In the genomic region with DNA sequence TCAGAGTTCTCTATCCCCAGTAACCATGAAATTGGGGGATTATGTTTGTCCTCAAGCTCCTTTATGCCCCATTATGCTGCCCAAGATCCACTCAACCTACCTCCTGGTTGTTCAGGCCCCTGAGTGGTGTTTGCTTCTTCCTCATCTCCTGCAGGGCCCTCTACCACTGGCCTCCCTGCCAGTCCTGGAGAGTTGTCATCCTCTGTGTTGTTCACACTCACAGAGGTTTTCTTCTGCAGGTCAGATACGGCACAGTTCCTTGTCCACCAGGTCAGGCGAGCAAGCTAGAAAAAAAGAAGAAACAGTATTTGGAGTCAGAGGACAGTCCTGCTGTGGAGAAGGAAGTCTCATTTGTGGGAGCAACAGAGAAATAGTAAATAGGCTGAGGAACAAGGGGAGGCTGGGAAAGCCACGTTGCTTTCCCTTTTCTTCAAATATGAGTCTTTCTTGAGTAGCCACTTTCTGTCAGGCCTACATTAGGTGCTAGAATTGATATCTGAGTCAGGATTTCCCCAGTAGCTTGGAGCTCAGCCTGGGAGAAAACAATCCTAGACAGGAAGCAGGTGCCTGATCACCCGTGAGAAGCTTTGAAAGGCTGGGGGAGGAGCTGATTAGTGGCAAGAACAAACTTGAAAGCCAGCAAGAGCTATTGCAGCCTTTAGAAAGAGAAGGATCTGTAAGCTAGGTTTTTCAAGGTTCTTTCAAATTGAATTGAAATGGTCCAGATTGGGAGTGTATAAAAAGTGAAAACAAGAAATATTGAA, we compare ENCODE assay signal across 21 mouse cellular contexts. TPM values are rescaled to one million over a fixed set of nuclear protein-coding genes. Genes with fewer than 3 reads are reported as not detected.
DNase-seq lines count a peak whose midpoint lies in the region; ATAC-seq and TF ChIP-seq lines count a peak whose summit lies in the region.
"Had no signal": no experiment of that assay in that cellular context is flagged by ENCODE, and none has a peak within 500 bp of the region (broad histone marks: within the 10 kb centered on the region; RNA-seq: fewer than 3 reads in every experiment).

No protein-coding gene starts in this region.

- no peak overlapping the region; the same call in 1 of the 2 replicates for H3K4me3 ChIP-seq in heart, embryonic 16.5 days (ENCODE audit: low read length)
- H3K4me3 ChIP-seq in heart, embryonic 11.5 days (ENCODE audit: low read depth, low read length): no peak overlapping the region
- no peak overlapping the region for H3K4me3 ChIP-seq in stomach, postnatal 0 days (ENCODE audit: low read depth, low read length)
- H3K4me3 ChIP-seq: embryonic facial prominence, embryonic 13.5 days; forebrain, embryonic 10.5 days; hindbrain, embryonic 12.5 days; limb, embryonic 13.5 days; megakaryocyte, embryonic 14.5 days had no signal

- WGBS in heart, embryonic 16.5 days: 46% methylated on average over 4 of the region's 4 CpGs
- 45% methylated on average over 4 of the region's 4 CpGs for WGBS in heart, embryonic 11.5 days (ENCODE audit: insufficient replicate concordance)
- 35% methylated on average over 4 of the region's 4 CpGs for WGBS in stomach, postnatal 0 days

- peak; percentile 44 for DNase-seq in urinary bladder, postnatal 14 days (ENCODE audit: low spot score)
- DNase-seq in urinary bladder, postnatal 25 days (ENCODE audit: low spot score): no peak
- DNase-seq in stomach, postnatal 0 days (ENCODE audit: low spot score): no peak
- DNase-seq in cerebellum, postnatal 4 days (ENCODE audit: low spot score in 2 of 2): no peak
- DNase-seq in adipocyte (ENCODE audit: low spot score): no peak
- DNase-seq: cerebellum, postnatal 10 days; gastrocnemius, postnatal 10 days; kidney, postnatal 25 days; lung, postnatal 14 days; spleen, adult 18-20 months had no signal

- H3K27me3 ChIP-seq in heart, embryonic 16.5 days (ENCODE audit: control insufficient read depth, insufficient read depth, low read length): no peaks in the 10 kb centered on the region
- no peaks in the 10 kb centered on the region for H3K27me3 ChIP-seq in heart, embryonic 11.5 days (ENCODE audit: control insufficient read depth, insufficient read depth, low read length)
- H3K27me3 ChIP-seq in stomach, postnatal 0 days (ENCODE audit: control insufficient read depth, insufficient read depth, low read length): no peaks in the 10 kb centered on the region
- H3K27me3 ChIP-seq: embryonic facial prominence, embryonic 13.5 days; hindbrain, embryonic 12.5 days; limb, embryonic 13.5 days had no signal

- peak overlapping the region; percentile 47 for H3K27ac ChIP-seq in heart, embryonic 16.5 days (ENCODE audit: low read length)
- H3K27ac ChIP-seq in heart, embryonic 11.5 days (ENCODE audit: low read depth, low read length): no peak overlapping the region
- H3K27ac ChIP-seq in stomach, postnatal 0 days (replicated peaks): peak overlapping the region; percentile 41; the same call in 1 of the 2 replicates
- H3K27ac ChIP-seq: embryonic facial prominence, embryonic 13.5 days; forebrain, embryonic 10.5 days; hindbrain, embryonic 12.5 days; limb, embryonic 13.5 days; liver, embryonic 14.5 days had no signal

- ATAC-seq in heart, embryonic 16.5 days (replicated peaks; ENCODE audit: extremely low read depth, insufficient read depth, low FRiP score): peak; percentile 78
- ATAC-seq in heart, embryonic 11.5 days (replicated peaks; ENCODE audit: insufficient number of reproducible peaks, low FRiP score, low TSS enrichment): no peak
- no peak; the same call in 1 of the 2 replicates for ATAC-seq in stomach, postnatal 0 days (ENCODE audit: low FRiP score, low TSS enrichment)

- H3K36me3 ChIP-seq in heart, embryonic 16.5 days (ENCODE audit: control insufficient read depth, insufficient read depth): no peaks in the 10 kb centered on the region
- H3K36me3 ChIP-seq in heart, embryonic 11.5 days (ENCODE audit: control insufficient read depth, insufficient read depth, low read length): no peaks in the 10 kb centered on the region
- no peaks in the 10 kb centered on the region for H3K36me3 ChIP-seq in stomach, postnatal 0 days (ENCODE audit: control insufficient read depth, insufficient read depth, low read length)
- H3K36me3 ChIP-seq: embryonic facial prominence, embryonic 13.5 days; forebrain, embryonic 10.5 days; G1E; hindbrain, embryonic 12.5 days; limb, embryonic 13.5 days had no signal

- no peak overlapping the region for H3K9ac ChIP-seq in heart, embryonic 16.5 days (ENCODE audit: low read length)
- no peak overlapping the region for H3K9ac ChIP-seq in heart, embryonic 11.5 days (ENCODE audit: low read depth, low read length)
- H3K9ac ChIP-seq in stomach, postnatal 0 days (ENCODE audit: low read length): no peak overlapping the region
- H3K9ac ChIP-seq: embryonic facial prominence, embryonic 13.5 days; hindbrain, embryonic 12.5 days; limb, embryonic 13.5 days; liver, embryonic 14.5 days had no signal

- no peak for TF ChIP-seq EP300 in stomach, postnatal 0 days (optimal IDR thresholded peaks at IDR 0.05)

- no peaks in the 10 kb centered on the region for H3K4me1 ChIP-seq in heart, embryonic 16.5 days (ENCODE audit: control insufficient read depth, insufficient read depth, low read length)
- no peaks in the 10 kb centered on the region for H3K4me1 ChIP-seq in heart, embryonic 11.5 days (ENCODE audit: control insufficient read depth, insufficient read depth, low read length)
- H3K4me1 ChIP-seq in stomach, postnatal 0 days (replicated peaks; ENCODE audit: control insufficient read depth, insufficient read depth): no peaks in the 10 kb centered on the region
- H3K4me1 ChIP-seq: embryonic facial prominence, embryonic 13.5 days; hindbrain, embryonic 12.5 days; limb, embryonic 13.5 days had no signal

- H3K4me2 ChIP-seq in heart, embryonic 16.5 days (ENCODE audit: low read depth, low read length): no peak overlapping the region
- H3K4me2 ChIP-seq in heart, embryonic 11.5 days: no peak overlapping the region
- no peak overlapping the region for H3K4me2 ChIP-seq in stomach, postnatal 0 days (replicated peaks; ENCODE audit: low read depth)
- H3K4me2 ChIP-seq: embryonic facial prominence, embryonic 13.5 days; hindbrain, embryonic 12.5 days; limb, embryonic 13.5 days had no signal

- no peaks in the 10 kb centered on the region for H3K9me3 ChIP-seq in heart, embryonic 16.5 days (replicated peaks; ENCODE audit: control insufficient read depth, low read length)
- H3K9me3 ChIP-seq in heart, embryonic 11.5 days (replicated peaks; ENCODE audit: control insufficient read depth, low read length): no peaks in the 10 kb centered on the region
- no peaks in the 10 kb centered on the region for H3K9me3 ChIP-seq in stomach, postnatal 0 days (ENCODE audit: control insufficient read depth, low read length)
- H3K9me3 ChIP-seq: embryonic facial prominence, embryonic 13.5 days; forebrain, embryonic 10.5 days; hindbrain, embryonic 12.5 days; limb, embryonic 13.5 days had no signal

- TF ChIP-seq CTCF in stomach, postnatal 0 days (IDR thresholded peaks at IDR 0.05; ENCODE audit: low read depth): no peak

RNA-seq across cellular contexts. Expression of gene Slc5a9, which starts 22.4 kb away (rescaled TPM):
- 4.4 and 12.8 TPM in 2 replicates for polyA plus RNA-seq in heart, embryonic 16.5 days (2015; fragmentation: Nextera tagmentation; extraction: Ambion mirVana)
- not detected in 2 replicates for polyA plus RNA-seq in heart, embryonic 11.5 days (2014; fragmentation: Nextera tagmentation; extraction: Ambion mirVana)
- polyA plus RNA-seq in stomach, postnatal 0 days (2015; fragmentation: Nextera tagmentation; extraction: Ambion mirVana): 12.2 and 15.4 TPM in 2 replicates
- polyA plus RNA-seq: forebrain, embryonic 10.5 days; G1E; hindbrain, embryonic 12.5 days; midbrain, postnatal 0 days had no signal

RNA-seq across cellular contexts. Expression of gene Skint8, which starts 38.9 kb away (rescaled TPM):
- polyA plus RNA-seq in heart, embryonic 16.5 days (2015; fragmentation: Nextera tagmentation; extraction: Ambion mirVana): 0.21 and 0.58 TPM in 2 replicates
- polyA plus RNA-seq in heart, embryonic 11.5 days (2014; fragmentation: Nextera tagmentation; extraction: Ambion mirVana): not detected in 2 replicates
- polyA plus RNA-seq in stomach, postnatal 0 days (2015; fragmentation: Nextera tagmentation; extraction: Ambion mirVana): 1.2 and 1.6 TPM in 2 replicates
- polyA plus RNA-seq: embryonic facial prominence, embryonic 13.5 days; forebrain, embryonic 10.5 days; G1E; hindbrain, embryonic 12.5 days; intestine, embryonic 14.5 days; limb, embryonic 13.5 days; liver, embryonic 14.5 days; midbrain, postnatal 0 days had no signal
